Mouse (Mus musculus): Measurements from ENCODE around the gene Meis1. TPM values are rescaled to one million over a fixed set of nuclear protein-coding genes. Genes with fewer than 3 reads are reported as not detected.

Gene Meis1
- total and polyA plus RNA-seq, 3 experiments = 0.64 to 4.3 (median 0.98) TPM

DNA sequence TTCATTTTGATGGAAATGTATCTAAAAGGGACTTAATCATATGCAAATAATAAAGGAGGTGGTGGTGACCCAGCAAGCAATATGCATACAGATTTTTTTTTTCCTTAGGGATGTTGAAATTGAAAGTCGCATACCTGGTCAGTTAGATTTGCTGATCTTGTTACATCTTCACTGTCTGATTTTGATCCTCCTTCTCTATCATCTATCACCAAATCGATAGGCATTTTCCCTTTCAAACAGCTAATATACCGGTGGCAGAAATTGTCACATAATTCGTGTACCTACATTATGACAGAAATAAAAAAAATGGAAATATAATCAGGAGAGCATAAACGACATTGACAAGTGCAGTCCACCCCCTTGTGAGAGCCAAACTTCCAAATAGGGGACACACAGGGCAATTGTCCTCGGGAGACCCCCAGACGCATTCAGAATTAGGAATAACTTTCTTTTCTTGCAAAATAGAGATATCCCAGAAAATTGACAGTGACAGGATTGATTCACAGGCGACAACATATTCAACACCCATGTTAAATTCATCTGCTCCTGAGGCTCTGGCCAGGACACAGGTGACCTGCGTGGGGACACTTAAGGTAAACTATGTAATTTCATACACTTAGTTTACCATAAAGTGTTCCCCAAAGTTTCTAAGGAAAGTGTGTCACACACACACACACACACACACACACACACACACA, 7.5 kb downstream of the Meis1 start:
- peaks cover 48% of the 10 kb centered on the region for H3K27me3 ChIP-seq (ENCODE audit: insufficient read depth, low read length)
- no peak for TF ChIP-seq GATA1 (IDR thresholded peaks at IDR 0.05; ENCODE audit: borderline replicate concordance, low read length)
- TF ChIP-seq POLR2AphosphoS5 (IDR thresholded peaks at IDR 0.05; ENCODE audit: insufficient replicate concordance, low read depth, low read length) = no peak
- TF ChIP-seq CTCF (IDR thresholded peaks at IDR 0.05; ENCODE audit: low read depth, low read length) = no peak
- TF ChIP-seq TAL1 (conservative IDR thresholded peaks at IDR 0.05; ENCODE audit: low read depth, low read length) = no peak
- no peak for TF ChIP-seq GATA2 (IDR thresholded peaks at IDR 0.05; ENCODE audit: borderline replicate concordance, low read depth, low read length)
- peaks cover 4% of the 10 kb centered on the region for H3K4me1 ChIP-seq (ENCODE audit: insufficient read depth, low read depth, low read length)
- no peaks in the 10 kb centered on the region for H3K9me3 ChIP-seq (replicated peaks)
- ATAC-seq (ENCODE audit: extremely low read depth, insufficient number of reproducible peaks, low FRiP score, poor library complexity, severe bottlenecking) (no peak), DNase-seq (ENCODE audit: low spot score) (no peak)
- no peak overlapping the region for H3K4me3 ChIP-seq (ENCODE audit: low read depth, low read length)
- H3K36me3 ChIP-seq (replicated peaks) = no peaks in the 10 kb centered on the region

DNA sequence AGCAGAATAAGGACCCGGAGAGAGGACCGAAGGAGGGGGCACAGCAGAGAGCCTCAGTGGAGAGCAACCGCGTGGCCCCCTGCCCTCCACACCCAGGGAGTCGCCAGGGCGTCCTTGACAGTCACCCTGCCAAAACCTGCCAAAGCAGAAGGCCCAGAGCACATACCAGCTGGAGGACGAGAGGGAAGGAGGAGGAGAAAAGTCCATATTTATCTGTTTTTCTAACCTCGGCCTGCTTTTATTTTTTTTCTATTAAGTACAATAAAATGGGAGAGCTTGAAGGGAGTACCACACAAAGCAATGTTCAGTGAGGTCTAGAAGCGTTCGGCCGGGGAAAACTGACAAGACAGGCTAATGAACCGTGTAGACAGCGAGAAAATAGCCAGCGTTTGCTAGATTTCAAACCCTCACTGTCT, 8.4 kb downstream of the Meis1 start:
- Histone ChIP-seq H3K9me3 (replicated peaks) (no peaks in the 10 kb centered on the region), H3K4me1 (ENCODE audit: insufficient read depth, low read depth, low read length) (no peaks in the 10 kb centered on the region), H3K4me3 (ENCODE audit: low read depth, low read length) (no peak overlapping the region), H3K27me3 (ENCODE audit: insufficient read depth, low read length) (peaks cover 40% of the 10 kb centered on the region), H3K36me3 (replicated peaks) (no peaks in the 10 kb centered on the region)
- DNase-seq (ENCODE audit: low spot score) (no peak), ATAC-seq (ENCODE audit: extremely low read depth, insufficient number of reproducible peaks, low FRiP score, poor library complexity, severe bottlenecking) (no peak)
- TF ChIP-seq GATA1 (IDR thresholded peaks at IDR 0.05; ENCODE audit: borderline replicate concordance, low read length) (no peak), TAL1 (conservative IDR thresholded peaks at IDR 0.05; ENCODE audit: low read depth, low read length) (no peak)

GRCm38 (mm10) chr11:19009536-19010395, 9.0 kb downstream of the Meis1 start:
- ATAC-seq (ENCODE audit: extremely low read depth, insufficient number of reproducible peaks, low FRiP score, poor library complexity, severe bottlenecking) = no peak
- Histone ChIP-seq H3K36me3 (replicated peaks) (no peaks in the 10 kb centered on the region), H3K4me3 (ENCODE audit: low read depth, low read length) (no peak overlapping the region)

DNA sequence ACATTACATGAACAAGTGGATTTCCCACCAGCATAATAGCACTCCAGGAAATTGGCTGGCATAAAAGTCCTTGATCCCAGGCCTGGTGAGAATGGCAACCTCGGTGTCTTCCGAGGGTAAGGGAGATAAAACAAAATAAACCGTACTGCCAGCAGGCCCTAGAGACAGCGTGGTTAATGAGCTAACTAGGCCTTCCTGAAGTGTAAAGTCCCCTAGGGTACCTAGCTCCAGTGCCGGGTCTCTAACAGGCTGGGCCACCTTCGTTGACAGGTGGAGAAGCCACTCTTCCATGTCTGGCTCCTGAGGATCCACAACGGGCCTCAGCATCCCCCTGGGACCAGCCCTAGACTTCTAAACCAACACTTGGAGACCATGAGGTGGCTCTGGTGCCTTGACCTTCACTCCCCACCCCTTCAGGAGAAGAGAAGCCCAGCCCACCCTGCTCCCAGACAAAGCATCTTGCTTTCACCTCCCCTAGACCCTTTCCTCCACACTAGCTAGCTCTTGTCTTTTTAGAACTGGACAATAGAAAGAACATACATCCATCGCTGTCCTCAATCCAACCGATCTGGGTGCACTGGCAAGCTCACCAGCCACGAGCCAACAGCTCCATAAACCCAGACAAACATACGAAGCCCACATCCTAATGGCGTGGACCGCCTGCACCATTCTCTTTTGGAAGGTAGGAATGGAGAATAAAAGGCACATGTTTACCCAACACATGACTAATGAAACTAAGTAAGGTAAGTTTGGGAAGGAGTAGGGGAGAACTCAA, 10.0 kb downstream of the Meis1 start:
- Histone ChIP-seq H3K4me3 (ENCODE audit: low read depth, low read length) (no peak overlapping the region), H3K9me3 (replicated peaks) (no peaks in the 10 kb centered on the region), H3K36me3 (replicated peaks) (no peaks in the 10 kb centered on the region), H3K4me1 (ENCODE audit: insufficient read depth, low read depth, low read length) (no peaks in the 10 kb centered on the region), H3K27me3 (ENCODE audit: insufficient read depth, low read length) (peaks cover 26% of the 10 kb centered on the region)
- DNase-seq (ENCODE audit: low spot score) (no peak), ATAC-seq (ENCODE audit: extremely low read depth, insufficient number of reproducible peaks, low FRiP score, poor library complexity, severe bottlenecking) (no peak)
- TF ChIP-seq CTCF (IDR thresholded peaks at IDR 0.05; ENCODE audit: low read depth, low read length) (no peak), GATA2 (IDR thresholded peaks at IDR 0.05; ENCODE audit: borderline replicate concordance, low read depth, low read length) (no peak), GATA1 (IDR thresholded peaks at IDR 0.05; ENCODE audit: borderline replicate concordance, low read length) (no peak), TAL1 (conservative IDR thresholded peaks at IDR 0.05; ENCODE audit: low read depth, low read length) (no peak), POLR2AphosphoS5 (IDR thresholded peaks at IDR 0.05; ENCODE audit: insufficient replicate concordance, low read depth, low read length) (no peak)

More at GRCm38 (mm10) chr11:19009536-19010395, 9.0 kb downstream of the Meis1 start:
- no peaks in the 10 kb centered on the region for H3K4me1 ChIP-seq (ENCODE audit: insufficient read depth, low read depth, low read length)
- no peak for DNase-seq (ENCODE audit: low spot score)
- no peak for TF ChIP-seq GATA2 (IDR thresholded peaks at IDR 0.05; ENCODE audit: borderline replicate concordance, low read depth, low read length)
- no peak for TF ChIP-seq TAL1 (conservative IDR thresholded peaks at IDR 0.05; ENCODE audit: low read depth, low read length)
- no peak for TF ChIP-seq CTCF (IDR thresholded peaks at IDR 0.05; ENCODE audit: low read depth, low read length)
- no peak for TF ChIP-seq POLR2AphosphoS5 (IDR thresholded peaks at IDR 0.05; ENCODE audit: insufficient replicate concordance, low read depth, low read length)
- no peak for TF ChIP-seq GATA1 (IDR thresholded peaks at IDR 0.05; ENCODE audit: borderline replicate concordance, low read length)
- H3K27me3 ChIP-seq (ENCODE audit: insufficient read depth, low read length) = peaks cover 34% of the 10 kb centered on the region
- H3K9me3 ChIP-seq (replicated peaks) = no peaks in the 10 kb centered on the region

- Histone ChIP-seq H3K4me1 (ENCODE audit: insufficient read depth, low read depth, low read length) (no peaks in the 10 kb centered on the region), H3K36me3 (replicated peaks) (no peaks in the 10 kb centered on the region), H3K4me3 (ENCODE audit: low read depth, low read length) (no peak overlapping the region), H3K9me3 (replicated peaks) (no peaks in the 10 kb centered on the region), H3K27me3 (ENCODE audit: insufficient read depth, low read length) (peaks cover 18% of the 10 kb centered on the region; the same call in 1 of the 2 replicates)
- TF ChIP-seq CTCF (IDR thresholded peaks at IDR 0.05; ENCODE audit: low read depth, low read length) (no peak), GATA1 (IDR thresholded peaks at IDR 0.05; ENCODE audit: borderline replicate concordance, low read length) (no peak), POLR2AphosphoS5 (IDR thresholded peaks at IDR 0.05; ENCODE audit: insufficient replicate concordance, low read depth, low read length) (no peak)
- ATAC-seq (ENCODE audit: extremely low read depth, insufficient number of reproducible peaks, low FRiP score, poor library complexity, severe bottlenecking) (no peak), DNase-seq (ENCODE audit: low spot score) (no peak)
Measured at GRCm38 (mm10) chr11:19007541-19008424, 11.0 kb downstream of the Meis1 start.
